ENCODE assay signal across 8 mouse cellular contexts in the genomic region with DNA sequence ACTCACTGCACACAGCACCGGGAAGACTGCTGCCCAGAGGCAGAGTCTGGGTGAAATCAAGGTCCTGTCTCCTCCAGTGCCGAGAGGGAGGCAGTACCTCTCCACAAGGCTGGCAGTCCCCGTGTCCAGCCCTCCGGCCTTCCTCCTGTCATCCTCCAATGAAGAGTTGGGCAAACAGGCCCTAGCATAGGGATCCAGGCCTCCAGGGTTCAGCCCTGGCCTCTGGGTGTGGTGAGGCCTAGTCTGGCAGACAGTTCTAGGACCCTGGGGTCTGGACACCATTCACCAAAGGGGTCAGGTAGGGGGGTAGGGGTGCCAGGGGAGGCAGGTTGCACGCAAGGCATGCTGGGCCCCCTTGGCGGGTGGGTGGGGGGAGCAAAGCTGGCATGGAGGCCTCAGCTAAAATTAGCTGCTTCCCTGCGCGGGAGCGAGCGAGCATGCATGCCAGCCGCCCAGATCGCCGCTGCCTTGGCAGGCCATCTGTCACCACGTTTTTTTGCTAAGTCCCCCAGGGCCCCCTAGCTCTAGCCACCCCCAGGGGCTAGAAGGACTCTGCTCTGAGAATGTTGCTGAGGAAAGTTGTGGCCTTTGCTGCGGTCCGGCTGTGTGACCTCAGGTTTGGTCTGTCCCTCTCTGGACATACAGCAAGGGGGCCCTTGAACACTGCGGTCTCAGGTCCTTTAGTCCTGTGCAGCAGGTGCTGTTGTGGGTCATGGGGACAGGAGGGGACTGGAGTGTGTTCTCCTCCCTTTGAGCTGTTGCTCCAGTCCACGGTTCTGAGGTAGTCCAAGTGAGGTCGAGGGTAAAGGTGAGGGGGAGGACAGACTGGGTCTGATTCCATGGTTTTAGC. TPM values are rescaled to one million over a fixed set of nuclear protein-coding genes. Genes with fewer than 3 reads are reported as not detected.
A peak's percentile ranks its signal among the peaks of the same experiment; 100 is the strongest.
DNase-seq lines count a peak whose midpoint lies in the region; ATAC-seq and TF ChIP-seq lines count a peak whose summit lies in the region.

No protein-coding gene starts in this region.

- no peak for TF ChIP-seq POLR2A in olfactory bulb, adult 2 months (IDR thresholded peaks at IDR 0.05; ENCODE audit: insufficient read depth, low read depth, low read length)

- peak; percentile 66 for DNase-seq in adrenal gland, adult 2 months
- DNase-seq in adrenal gland, adult 18-20 months (ENCODE audit: low spot score in 2 of 2), result no peak
- peak; percentile 11 for DNase-seq in ovary, postnatal 36 days (ENCODE audit: low spot score)
- DNase-seq in ovary, postnatal 10 days (ENCODE audit: low spot score), result no peak
- DNase-seq in urinary bladder, postnatal 25 days (ENCODE audit: low spot score), result no peak
- DNase-seq in urinary bladder, postnatal 14 days (ENCODE audit: low spot score), result no peak

- no peaks in the 10 kb centered on the region for H3K27me3 ChIP-seq in hindbrain, embryonic 13.5 days

- H3K9ac ChIP-seq in hindbrain, embryonic 13.5 days, result peak overlapping the region; percentile 39

- TF ChIP-seq CTCF in olfactory bulb, adult 2 months (IDR thresholded peaks at IDR 0.05; ENCODE audit: insufficient read depth, low read depth, low read length), result no peak

- H3K4me1 ChIP-seq in hindbrain, embryonic 13.5 days (replicated peaks), result peaks cover 93% of the 10 kb centered on the region
- peaks cover 81% of the 10 kb centered on the region for H3K4me1 ChIP-seq in olfactory bulb, adult 2 months (ENCODE audit: control insufficient read depth, insufficient read depth, low read length)

- WGBS in hindbrain, embryonic 13.5 days, result 36% methylated on average over 19 of the region's 19 CpGs
- 30% methylated on average over 19 of the region's 19 CpGs for WGBS in olfactory bulb, adult 2 months

- peak overlapping the region; percentile 92 for H3K27ac ChIP-seq in hindbrain, embryonic 13.5 days
- H3K27ac ChIP-seq in olfactory bulb, adult 2 months (ENCODE audit: insufficient read depth, low read depth, low read length), result peak overlapping the region; percentile 42

- no peak for ATAC-seq in hindbrain, embryonic 13.5 days (ENCODE audit: low FRiP score)

- H3K4me2 ChIP-seq in hindbrain, embryonic 13.5 days, result 0 out of 2 replicates have a peak overlapping the region, but pooled peaks have one; percentile 1

- H3K36me3 ChIP-seq in hindbrain, embryonic 13.5 days, result no peaks in the 10 kb centered on the region

- H3K4me3 ChIP-seq in hindbrain, embryonic 13.5 days, result no peak overlapping the region
- no peak overlapping the region for H3K4me3 ChIP-seq in olfactory bulb, adult 2 months (ENCODE audit: insufficient read depth, low read depth, low read length)

- H3K9me3 ChIP-seq in hindbrain, embryonic 13.5 days, result no peaks in the 10 kb centered on the region

RNA-seq across cellular contexts. Expression of a gene that starts 38.2 kb away (rescaled TPM):
- total RNA-seq in adrenal gland, adult 2 months (2021), result 10 to 100 TPM; 64.3 to 88.3 TPM
- 78.1 and 88.7 TPM in 2 replicates for polyA plus RNA-seq in adrenal gland, adult 2 months (2012; rRNA removed)
- total RNA-seq in adrenal gland, adult 18-20 months (2021), result 10 to 100 TPM; 72.1 to 86.9 TPM
- polyA plus RNA-seq in hindbrain, embryonic 13.5 days (2015; fragmentation: Nextera tagmentation; extraction: Ambion mirVana), result 11.0 and 12.5 TPM in 2 replicates
- not detected in 2 replicates for polyA plus RNA-seq in olfactory bulb, adult 2 months (2012; ENCODE audit: insufficient read depth, insufficient read length, low replicate concordance, missing spikeins)

Comparison
In these comparisons a context has a peak if more than half of its experiments do, and no peak if none do; other contexts are left out.
1. DNase-seq: peak in adrenal gland, adult 2 months (single experiment) and ovary, postnatal 36 days (single experiment); none in adrenal gland, adult 18-20 months (0 of 2), ovary, postnatal 10 days (single experiment), urinary bladder, postnatal 25 days (single experiment) and urinary bladder, postnatal 14 days (single experiment).